Mouse (Mus musculus) ovary, adult 2 months (tissue): ENCODE results near the gene Gm3106. TPM values are rescaled to one million over a fixed set of nuclear protein-coding genes. Genes with fewer than 3 reads are reported as not detected.

Experiments used
- polyA plus RNA-seq: library from polyadenylated mRNA; depleted of rRNA; stranded (reverse); fragments of >200 nt; gene quantifications from 2 replicates; pipeline ENCODE4 v1.2.3, GENCODE M21; 2012; rRNA removed

Gene Gm3106
- polyA plus RNA-seq: not detected in 2 replicates

GRCm38 (mm10) chr5:94217705-94218104 lies at the start of gene Gm3106:
Gm3106 (plus strand) TSS chr5:94218005.

Other genes starting within 250 kb of the Gm3106 start
- not detected in 2 replicates for gene BC061212, start 147.5 kb upstream of the Gm3106 start, polyA plus RNA-seq
- gene Gm6351, start 141.6 kb upstream of the Gm3106 start, polyA plus RNA-seq: not detected in 2 replicates
- gene A430089I19Rik, start 88.8 kb downstream of the Gm3106 start, polyA plus RNA-seq: not detected in 2 replicates
- gene Gm6502, start 96.4 kb downstream of the Gm3106 start, polyA plus RNA-seq: not detected in 2 replicates
- 0.22 and 0.44 TPM in 2 replicates for gene AA792892, start 121.7 kb downstream of the Gm3106 start, polyA plus RNA-seq
- not detected in 2 replicates for gene Gm7682, start 227.8 kb downstream of the Gm3106 start, polyA plus RNA-seq